Mouse (Mus musculus): ENCODE measurements around the gene Snrpd2. TPM values are rescaled to one million over a fixed set of nuclear protein-coding genes. Genes with fewer than 3 reads are reported as not detected.
A peak's percentile ranks its signal among the peaks of the same experiment; 100 is the strongest.

Gene Snrpd2
- polyA plus RNA-seq, 1 experiment from 2014 or later = 122 TPM

DNA sequence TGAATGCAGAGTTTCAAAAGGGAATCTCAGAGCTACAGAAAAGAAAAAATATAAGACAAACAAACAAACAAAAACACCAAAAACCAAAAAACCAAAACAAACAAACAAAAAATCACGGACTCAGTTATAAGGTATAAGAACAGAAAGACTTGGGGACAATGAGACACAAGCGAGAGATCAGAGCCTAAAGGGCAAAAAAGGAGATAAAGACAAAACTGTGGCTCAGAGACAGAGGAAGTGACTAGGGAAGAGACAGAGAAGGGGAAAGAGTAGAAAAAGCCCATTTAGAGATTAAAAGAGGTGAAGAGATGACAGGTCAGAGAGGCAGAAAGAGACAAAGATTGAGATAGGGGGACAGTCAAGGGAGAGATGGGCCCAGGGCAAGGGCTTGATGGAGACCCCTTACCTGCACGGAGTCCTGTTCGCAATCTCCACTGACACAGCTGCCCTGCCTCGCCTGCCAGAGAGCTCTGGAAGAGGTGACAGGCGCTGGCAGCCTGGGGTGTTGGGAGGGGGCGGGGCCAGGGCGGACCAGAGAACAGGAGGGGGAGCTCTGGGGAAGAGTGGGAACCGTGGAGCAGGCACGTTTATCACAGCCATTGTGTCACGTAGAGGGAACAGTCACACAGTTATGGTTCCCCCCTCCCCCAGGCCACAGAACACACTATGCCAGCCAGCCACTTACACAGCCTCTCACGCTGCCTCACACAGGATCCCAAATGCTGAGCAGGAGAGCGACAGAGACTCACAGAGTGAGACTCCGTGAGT, 16.3 kb downstream of the Snrpd2 start, which contains the start of gene Gipr:
Gipr (minus strand) TSS at position 472 of the 768 bp plus-strand sequence.
- Histone ChIP-seq H3K9ac (replicated peaks) (0 out of 2 replicates have a peak within 1 kb of the TSS, but pooled peaks have one; percentile 23), H3K4me1 (peaks cover 17% of the 10 kb centered on the region), H3K36me3 (no peaks in the 10 kb centered on the region), H3K4me3 (replicated peaks) (no peak within 1 kb of the TSS), H3K27me3 (replicated peaks) (peaks cover 37% of the 10 kb centered on the region), H3K27ac (replicated peaks) (no peak within 1 kb of the TSS), H3K4me2 (peak within 1 kb of the TSS; percentile 32), H3K9me3 (replicated peaks) (no peaks in the 10 kb centered on the region)
- no peak for ATAC-seq (ENCODE audit: low FRiP score)
- WGBS = 8% methylated on average over 14 of the region's 14 CpGs

- 92% methylated on average over 3 of the region's 3 CpGs for WGBS
- H3K27me3 ChIP-seq (replicated peaks) = peaks cover 32% of the 10 kb centered on the region
Measured at GRCm38 (mm10) chr7:19166990-19167389, 17.5 kb downstream of the Snrpd2 start.

GRCm38 (mm10) chr7:19169506-19169905, 20.0 kb downstream of the Snrpd2 start:
- H3K9me3 ChIP-seq (replicated peaks) = no peaks in the 10 kb centered on the region
- ATAC-seq (ENCODE audit: low FRiP score) = no peak
- H3K4me2 ChIP-seq = no peak overlapping the region
- H3K9ac ChIP-seq (replicated peaks) = no peak overlapping the region
- no peak overlapping the region for H3K27ac ChIP-seq (replicated peaks)
- no peak overlapping the region for H3K4me3 ChIP-seq (replicated peaks)
- H3K36me3 ChIP-seq = no peaks in the 10 kb centered on the region
- 60% methylated on average over 10 of the region's 10 CpGs for WGBS
- H3K27me3 ChIP-seq (replicated peaks) = peaks cover 12% of the 10 kb centered on the region
- peaks cover 34% of the 10 kb centered on the region for H3K4me1 ChIP-seq

More at GRCm38 (mm10) chr7:19166990-19167389, 17.5 kb downstream of the Snrpd2 start:
- no peaks in the 10 kb centered on the region for H3K9me3 ChIP-seq (replicated peaks)
- no peaks in the 10 kb centered on the region for H3K36me3 ChIP-seq
- no peak overlapping the region for H3K9ac ChIP-seq (replicated peaks)
- no peak for ATAC-seq (ENCODE audit: low FRiP score)
- H3K27ac ChIP-seq (replicated peaks) = no peak overlapping the region
- H3K4me1 ChIP-seq = peaks cover 22% of the 10 kb centered on the region
- H3K4me2 ChIP-seq = no peak overlapping the region
- no peak overlapping the region for H3K4me3 ChIP-seq (replicated peaks)

- Histone ChIP-seq H3K27ac (replicated peaks) (0 out of 2 replicates have a peak overlapping the region, but pooled peaks have one; percentile 18), H3K36me3 (no peaks in the 10 kb centered on the region)
Measured at GRCm38 (mm10) chr7:19170142-19170541, 20.6 kb downstream of the Snrpd2 start.

GRCm38 (mm10) chr7:19171831-19172230, 22.3 kb downstream of the Snrpd2 start:
- peak overlapping the region; percentile 33; the same call in 1 of the 2 replicates for H3K27ac ChIP-seq (replicated peaks)
- H3K9me3 ChIP-seq (replicated peaks) = no peaks in the 10 kb centered on the region
- H3K4me1 ChIP-seq = peaks cover 28% of the 10 kb centered on the region
- H3K9ac ChIP-seq (replicated peaks) = no peak overlapping the region; the same call in 1 of the 2 replicates
- no peak for ATAC-seq (ENCODE audit: low FRiP score)
- 0 out of 2 replicates have a peak, but pooled peaks cover under 1% of the 10 kb centered on the region for H3K27me3 ChIP-seq (replicated peaks)
- H3K36me3 ChIP-seq = no peaks in the 10 kb centered on the region
- 52% methylated on average over 8 of the region's 8 CpGs for WGBS
- no peak overlapping the region for H3K4me3 ChIP-seq (replicated peaks)
- H3K4me2 ChIP-seq = no peak overlapping the region

More at GRCm38 (mm10) chr7:19170142-19170541, 20.6 kb downstream of the Snrpd2 start:
- H3K4me2 ChIP-seq = no peak overlapping the region
- WGBS = 56% methylated on average over 8 of the region's 8 CpGs
- no peak for ATAC-seq (ENCODE audit: low FRiP score)
- no peaks in the 10 kb centered on the region for H3K9me3 ChIP-seq (replicated peaks)
- H3K9ac ChIP-seq (replicated peaks) = no peak overlapping the region
- H3K4me3 ChIP-seq (replicated peaks) = no peak overlapping the region
- H3K27me3 ChIP-seq (replicated peaks) = peaks cover 5% of the 10 kb centered on the region
- peaks cover 28% of the 10 kb centered on the region for H3K4me1 ChIP-seq

- Histone ChIP-seq H3K27ac (replicated peaks) (peak overlapping the region; percentile 54; the same call in 1 of the 2 replicates), H3K4me3 (replicated peaks) (peak overlapping the region; percentile 29), H3K9ac (replicated peaks) (0 out of 2 replicates have a peak overlapping the region, but pooled peaks have one; percentile 32), H3K4me1 (peaks cover 38% of the 10 kb centered on the region), H3K27me3 (replicated peaks) (peaks cover 11% of the 10 kb centered on the region; the same call in 1 of the 2 replicates), H3K36me3 (no peaks in the 10 kb centered on the region), H3K4me2 (peak overlapping the region; percentile 59), H3K9me3 (replicated peaks) (no peaks in the 10 kb centered on the region)
- ATAC-seq (ENCODE audit: low FRiP score) = no peak
- whole genome bisulfite sequencing = 5% methylated on average over 17 of the region's 17 CpGs
Measured at GRCm38 (mm10) chr7:19172874-19173273, 23.4 kb downstream of the Snrpd2 start.

DNA sequence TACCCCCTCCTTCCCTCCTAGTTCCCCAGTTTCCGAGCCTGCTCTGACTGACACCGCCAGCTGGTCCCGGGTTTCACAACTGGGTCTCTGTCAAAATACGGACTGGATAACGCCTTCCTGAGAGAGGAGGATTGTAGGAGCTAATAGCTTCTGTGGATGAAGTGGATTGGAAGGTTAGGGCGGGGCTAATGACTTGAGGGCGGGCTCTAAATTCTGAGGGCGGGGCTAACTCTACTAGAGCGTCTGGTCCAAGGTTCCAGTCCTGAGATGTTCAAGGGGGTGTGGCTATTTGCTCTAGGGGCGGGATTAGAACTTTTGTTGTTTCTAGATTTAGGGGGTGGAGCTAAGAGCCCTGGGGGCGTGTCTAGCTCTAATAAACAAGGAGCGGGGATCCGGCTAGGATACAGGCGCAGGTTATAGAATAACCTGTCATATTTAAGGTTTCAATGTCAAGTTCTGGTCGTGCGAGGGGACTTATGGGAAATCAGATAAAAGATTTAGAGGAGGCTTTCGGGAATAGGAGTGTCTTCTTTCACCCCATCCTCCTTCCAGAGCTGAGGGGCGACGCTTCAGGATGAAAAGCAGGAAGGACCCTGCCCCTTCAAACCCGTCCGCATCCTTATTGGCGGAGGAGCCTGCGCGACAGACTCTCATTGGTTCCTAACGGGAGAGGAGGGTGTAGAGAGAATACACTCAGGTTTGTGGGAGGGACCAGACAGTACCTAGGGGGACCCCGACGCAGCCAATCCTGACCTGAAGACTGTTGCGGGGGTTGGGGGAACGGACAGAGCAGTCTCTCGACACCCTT, 26.4 kb downstream of the Snrpd2 start, which contains the start of gene Eml2:
Eml2 (plus strand) TSS at position 714 of the 808 bp plus-strand sequence.
- peak within 1 kb of the TSS; percentile 70 for H3K4me3 ChIP-seq (replicated peaks)
- 1% methylated on average over 30 of the region's 30 CpGs for WGBS
- H3K36me3 ChIP-seq = peaks cover 8% of the 10 kb centered on the region; the same call in 1 of the 2 replicates
- H3K27me3 ChIP-seq (replicated peaks) = peaks cover 33% of the 10 kb centered on the region
- H3K9ac ChIP-seq (replicated peaks) = peak within 1 kb of the TSS; percentile 73
- ATAC-seq (ENCODE audit: low FRiP score) = peak; percentile 95
- H3K9me3 ChIP-seq (replicated peaks) = no peaks in the 10 kb centered on the region
- H3K4me2 ChIP-seq = peak within 1 kb of the TSS; percentile 79
- H3K4me1 ChIP-seq = peaks cover 63% of the 10 kb centered on the region
- peak within 1 kb of the TSS; percentile 86 for H3K27ac ChIP-seq (replicated peaks)

DNA sequence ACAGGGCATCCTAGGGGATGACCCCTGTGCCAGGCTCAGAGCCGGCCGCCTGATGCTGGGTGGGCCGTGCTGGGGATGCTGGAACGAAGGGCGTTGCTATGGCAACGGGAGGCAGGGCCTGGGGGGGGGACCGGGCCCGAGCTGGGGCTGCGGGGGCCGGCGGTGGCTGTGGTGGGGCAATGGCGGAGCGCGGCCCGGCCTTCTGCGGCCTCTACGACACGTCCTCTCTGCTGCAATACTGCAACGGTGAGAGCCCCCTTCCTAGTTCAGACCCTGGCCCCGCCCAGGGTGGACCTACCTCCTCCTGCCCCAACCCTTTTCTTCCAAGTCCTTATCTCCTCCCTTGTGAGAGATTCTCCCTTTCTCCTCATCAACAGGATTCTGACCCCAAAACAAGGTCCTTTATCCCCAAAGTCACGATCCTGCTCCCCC, 27.0 kb downstream of the Snrpd2 start:
- Histone ChIP-seq H3K36me3 (peaks cover 8% of the 10 kb centered on the region; the same call in 1 of the 2 replicates), H3K4me3 (replicated peaks) (peak overlapping the region; percentile 70), H3K9ac (replicated peaks) (peak overlapping the region; percentile 73), H3K4me1 (peaks cover 69% of the 10 kb centered on the region), H3K9me3 (replicated peaks) (no peaks in the 10 kb centered on the region), H3K27ac (replicated peaks) (peak overlapping the region; percentile 86), H3K4me2 (peak overlapping the region; percentile 79), H3K27me3 (replicated peaks) (peaks cover 33% of the 10 kb centered on the region)
- WGBS = 8% methylated on average over 14 of the region's 21 CpGs
- ATAC-seq (ENCODE audit: low FRiP score) = peak; percentile 36

- H3K36me3 ChIP-seq = peaks cover 12% of the 10 kb centered on the region; the same call in 1 of the 2 replicates
- H3K27ac ChIP-seq (replicated peaks) = no peak overlapping the region
- H3K9ac ChIP-seq (replicated peaks) = peak overlapping the region; percentile 73
- no peaks in the 10 kb centered on the region for H3K9me3 ChIP-seq (replicated peaks)
- 68% methylated on average over 7 of the region's 7 CpGs for WGBS
- peak overlapping the region; percentile 70 for H3K4me3 ChIP-seq (replicated peaks)
- H3K4me1 ChIP-seq = peaks cover 64% of the 10 kb centered on the region
- no peak for ATAC-seq (ENCODE audit: low FRiP score)
- peaks cover 33% of the 10 kb centered on the region for H3K27me3 ChIP-seq (replicated peaks)
- peak overlapping the region; percentile 79 for H3K4me2 ChIP-seq
Measured at GRCm38 (mm10) chr7:19177216-19177615, 27.7 kb downstream of the Snrpd2 start.

DNA sequence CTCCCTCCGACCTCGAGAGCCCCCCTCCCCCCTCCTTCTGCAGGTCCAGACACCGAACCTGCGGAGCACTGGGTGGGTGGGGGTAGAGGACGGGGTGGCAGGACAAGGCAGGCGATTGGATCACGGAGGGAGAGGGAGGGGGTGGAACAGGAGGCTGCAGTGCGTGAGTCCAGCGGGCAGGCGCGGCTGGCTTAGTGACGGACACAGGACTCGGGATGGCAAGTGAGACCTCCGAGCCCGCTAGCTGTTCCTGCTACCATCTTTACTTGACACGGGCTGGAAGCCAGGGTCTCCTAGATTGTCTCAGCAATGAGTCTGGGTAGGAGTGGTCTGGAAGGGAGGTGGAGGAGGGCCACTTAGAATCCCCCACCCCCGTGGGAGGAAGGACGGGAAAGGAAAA, 28.5 kb downstream of the Snrpd2 start:
- peaks cover 33% of the 10 kb centered on the region for H3K27me3 ChIP-seq (replicated peaks)
- H3K9ac ChIP-seq (replicated peaks) = peak overlapping the region; percentile 73; the same call in 1 of the 2 replicates
- H3K9me3 ChIP-seq (replicated peaks) = no peaks in the 10 kb centered on the region

More for the DNA sequence above, 28.5 kb downstream of the Snrpd2 start:
- WGBS = 8% methylated on average over 18 of the region's 18 CpGs
- no peak overlapping the region for H3K27ac ChIP-seq (replicated peaks)
- H3K4me3 ChIP-seq (replicated peaks) = peak overlapping the region; percentile 70
- H3K4me2 ChIP-seq = peak overlapping the region; percentile 79
- H3K4me1 ChIP-seq = peaks cover 55% of the 10 kb centered on the region
- H3K36me3 ChIP-seq = peaks cover 18% of the 10 kb centered on the region; the same call in 1 of the 2 replicates
- no peak for ATAC-seq (ENCODE audit: low FRiP score)
